Mouse (Mus musculus): ENCODE measurements around the gene Sh3kbp1. TPM values are rescaled to one million over a fixed set of nuclear protein-coding genes. Genes with fewer than 3 reads are reported as not detected.

Gene Sh3kbp1
- total and polyA plus RNA-seq, 2 experiments from 2014 or later: 255 to 279 TPM

- Histone ChIP-seq H3K4me1 (ENCODE audit: control insufficient read depth, insufficient read depth) (no peaks in the 10 kb centered on the region), H3K9me3 (replicated peaks; ENCODE audit: control insufficient read depth, low read length) (no peaks in the 10 kb centered on the region), H3K4me3 (ENCODE audit: low read depth, low read length) (no peak overlapping the region), H3K27ac (ENCODE audit: low read depth) (no peak overlapping the region), H3K36me3 (replicated peaks; ENCODE audit: control insufficient read depth, insufficient read depth, low read length) (no peaks in the 10 kb centered on the region), H3K4me2 (ENCODE audit: low read depth, low read length) (no peak overlapping the region), H3K9ac (replicated peaks; ENCODE audit: low read depth, low read length) (no peak overlapping the region), H3K27me3 (ENCODE audit: control insufficient read depth, insufficient read depth, low read length) (no peaks in the 10 kb centered on the region)
- TF ChIP-seq CTCF (IDR thresholded peaks at IDR 0.05; ENCODE audit: low read depth) (no peak), EP300 (IDR thresholded peaks at IDR 0.05; ENCODE audit: low read depth) (no peak)
- ATAC-seq (ENCODE audit: insufficient read depth, low read depth): no peak
- DNase-seq (ENCODE audit: low spot score): no peak
- WGBS: 51% methylated on average over 4 of the region's 4 CpGs
These were observed 12.9 kb downstream of the Sh3kbp1 start for GRCm38 (mm10) chrX:159639991-159640390.

- WGBS: 79% methylated on average over 3 of the region's 3 CpGs
- no peak for TF ChIP-seq EP300 (IDR thresholded peaks at IDR 0.05; ENCODE audit: low read depth)
- no peak for TF ChIP-seq CTCF (IDR thresholded peaks at IDR 0.05; ENCODE audit: low read depth)
- ATAC-seq (ENCODE audit: insufficient read depth, low read depth): no peak
These were observed 18.2 kb downstream of the Sh3kbp1 start for GRCm38 (mm10) chrX:159645314-159645713.

GRCm38 (mm10) chrX:159647564-159647963 lies 20.5 kb downstream of the Sh3kbp1 start:
- no peaks in the 10 kb centered on the region for H3K36me3 ChIP-seq (replicated peaks; ENCODE audit: control insufficient read depth, insufficient read depth, low read length)
- no peaks in the 10 kb centered on the region for H3K9me3 ChIP-seq (replicated peaks; ENCODE audit: control insufficient read depth, low read length)
- H3K4me1 ChIP-seq (ENCODE audit: control insufficient read depth, insufficient read depth): no peaks in the 10 kb centered on the region
- no peak overlapping the region for H3K9ac ChIP-seq (replicated peaks; ENCODE audit: low read depth, low read length)
- no peak overlapping the region for H3K27ac ChIP-seq (ENCODE audit: low read depth)
- TF ChIP-seq CTCF (IDR thresholded peaks at IDR 0.05; ENCODE audit: low read depth) (no peak), EP300 (IDR thresholded peaks at IDR 0.05; ENCODE audit: low read depth) (no peak)
- no peak overlapping the region for H3K4me3 ChIP-seq (ENCODE audit: low read depth, low read length)
- WGBS: 60% methylated on average over 5 of the region's 5 CpGs
- ATAC-seq (ENCODE audit: insufficient read depth, low read depth): no peak
- H3K4me2 ChIP-seq (ENCODE audit: low read depth, low read length): no peak overlapping the region
- no peak for DNase-seq (ENCODE audit: low spot score)
- H3K27me3 ChIP-seq (ENCODE audit: control insufficient read depth, insufficient read depth, low read length): no peaks in the 10 kb centered on the region

More at GRCm38 (mm10) chrX:159645314-159645713, 18.2 kb downstream of the Sh3kbp1 start:
- no peaks in the 10 kb centered on the region for H3K4me1 ChIP-seq (ENCODE audit: control insufficient read depth, insufficient read depth)
- no peak overlapping the region for H3K4me3 ChIP-seq (ENCODE audit: low read depth, low read length)
- DNase-seq (ENCODE audit: low spot score): no peak
- no peaks in the 10 kb centered on the region for H3K27me3 ChIP-seq (ENCODE audit: control insufficient read depth, insufficient read depth, low read length)
- H3K4me2 ChIP-seq (ENCODE audit: low read depth, low read length): no peak overlapping the region
- no peaks in the 10 kb centered on the region for H3K9me3 ChIP-seq (replicated peaks; ENCODE audit: control insufficient read depth, low read length)
- no peak overlapping the region for H3K27ac ChIP-seq (ENCODE audit: low read depth)
- H3K36me3 ChIP-seq (replicated peaks; ENCODE audit: control insufficient read depth, insufficient read depth, low read length): no peaks in the 10 kb centered on the region
- H3K9ac ChIP-seq (replicated peaks; ENCODE audit: low read depth, low read length): no peak overlapping the region

GRCm38 (mm10) chrX:159648598-159648997 lies 21.5 kb downstream of the Sh3kbp1 start:
- no peak for DNase-seq (ENCODE audit: low spot score)
- 88% methylated on average over 3 of the region's 3 CpGs for WGBS

GRCm38 (mm10) chrX:159650130-159650678 lies 23.1 kb downstream of the Sh3kbp1 start:
- H3K4me3 ChIP-seq (ENCODE audit: low read depth, low read length): no peak overlapping the region
- H3K4me2 ChIP-seq (ENCODE audit: low read depth, low read length): peak overlapping the region; percentile 12; the same call in 1 of the 2 replicates
- peak overlapping the region; percentile 51 for H3K27ac ChIP-seq (ENCODE audit: low read depth)
- TF ChIP-seq CTCF (IDR thresholded peaks at IDR 0.05; ENCODE audit: low read depth): no peak
- no peak for TF ChIP-seq EP300 (IDR thresholded peaks at IDR 0.05; ENCODE audit: low read depth)
- 54% methylated on average over 11 of the region's 11 CpGs for WGBS
- H3K27me3 ChIP-seq (ENCODE audit: control insufficient read depth, insufficient read depth, low read length): no peaks in the 10 kb centered on the region
- H3K4me1 ChIP-seq (ENCODE audit: control insufficient read depth, insufficient read depth): no peaks in the 10 kb centered on the region
- H3K36me3 ChIP-seq (replicated peaks; ENCODE audit: control insufficient read depth, insufficient read depth, low read length): no peaks in the 10 kb centered on the region
- H3K9ac ChIP-seq (replicated peaks; ENCODE audit: low read depth, low read length): no peak overlapping the region
- H3K9me3 ChIP-seq (replicated peaks; ENCODE audit: control insufficient read depth, low read length): no peaks in the 10 kb centered on the region
- ATAC-seq (ENCODE audit: insufficient read depth, low read depth) (0 out of 2 replicates have a peak, but pooled peaks have one; percentile 36), DNase-seq (ENCODE audit: low spot score) (peak; percentile 6)

More at GRCm38 (mm10) chrX:159648598-159648997, 21.5 kb downstream of the Sh3kbp1 start:
- Histone ChIP-seq H3K4me1 (ENCODE audit: control insufficient read depth, insufficient read depth) (no peaks in the 10 kb centered on the region), H3K36me3 (replicated peaks; ENCODE audit: control insufficient read depth, insufficient read depth, low read length) (no peaks in the 10 kb centered on the region), H3K27me3 (ENCODE audit: control insufficient read depth, insufficient read depth, low read length) (no peaks in the 10 kb centered on the region), H3K9ac (replicated peaks; ENCODE audit: low read depth, low read length) (no peak overlapping the region), H3K4me3 (ENCODE audit: low read depth, low read length) (no peak overlapping the region), H3K4me2 (ENCODE audit: low read depth, low read length) (no peak overlapping the region), H3K27ac (ENCODE audit: low read depth) (no peak overlapping the region), H3K9me3 (replicated peaks; ENCODE audit: control insufficient read depth, low read length) (no peaks in the 10 kb centered on the region)
- ATAC-seq (ENCODE audit: insufficient read depth, low read depth): no peak
- TF ChIP-seq CTCF (IDR thresholded peaks at IDR 0.05; ENCODE audit: low read depth): no peak
- no peak for TF ChIP-seq EP300 (IDR thresholded peaks at IDR 0.05; ENCODE audit: low read depth)

GRCm38 (mm10) chrX:159650727-159651126 lies 23.7 kb downstream of the Sh3kbp1 start:
- 65% methylated on average over 6 of the region's 6 CpGs for WGBS
- no peaks in the 10 kb centered on the region for H3K27me3 ChIP-seq (ENCODE audit: control insufficient read depth, insufficient read depth, low read length)
- DNase-seq (ENCODE audit: low spot score): no peak

More at GRCm38 (mm10) chrX:159650727-159651126, 23.7 kb downstream of the Sh3kbp1 start:
- TF ChIP-seq CTCF (IDR thresholded peaks at IDR 0.05; ENCODE audit: low read depth) (no peak), EP300 (IDR thresholded peaks at IDR 0.05; ENCODE audit: low read depth) (no peak)
- Histone ChIP-seq H3K36me3 (replicated peaks; ENCODE audit: control insufficient read depth, insufficient read depth, low read length) (no peaks in the 10 kb centered on the region), H3K9ac (replicated peaks; ENCODE audit: low read depth, low read length) (no peak overlapping the region), H3K27ac (ENCODE audit: low read depth) (peak overlapping the region; percentile 51), H3K9me3 (replicated peaks; ENCODE audit: control insufficient read depth, low read length) (no peaks in the 10 kb centered on the region), H3K4me2 (ENCODE audit: low read depth, low read length) (peak overlapping the region; percentile 12; the same call in 1 of the 2 replicates), H3K4me1 (ENCODE audit: control insufficient read depth, insufficient read depth) (no peaks in the 10 kb centered on the region), H3K4me3 (ENCODE audit: low read depth, low read length) (no peak overlapping the region)
- no peak for ATAC-seq (ENCODE audit: insufficient read depth, low read depth)

All from heart, postnatal 0 days (tissue).